Mouse (Mus musculus) ES-Bruce4 (cell line): ENCODE results near the gene D430041D05Rik.

Source experiments
- CTCF ChIP-seq: IDR thresholded peaks from one replicate; pipeline ENCODE4 v1.8.1; 2011; ENCODE audit warnings: low read depth, low read length
- EP300 ChIP-seq: IDR thresholded peaks from 2 replicates; pipeline ENCODE4 v1.6.1; 2011; ENCODE audit warnings: low read depth, low read length; ENCODE audit not compliant: insufficient read depth
- POLR2A ChIP-seq: IDR thresholded peaks from one replicate; pipeline ENCODE4 v1.8.1; 2011; ENCODE audit warnings: low read length; ENCODE audit not compliant: insufficient read depth

DNA sequence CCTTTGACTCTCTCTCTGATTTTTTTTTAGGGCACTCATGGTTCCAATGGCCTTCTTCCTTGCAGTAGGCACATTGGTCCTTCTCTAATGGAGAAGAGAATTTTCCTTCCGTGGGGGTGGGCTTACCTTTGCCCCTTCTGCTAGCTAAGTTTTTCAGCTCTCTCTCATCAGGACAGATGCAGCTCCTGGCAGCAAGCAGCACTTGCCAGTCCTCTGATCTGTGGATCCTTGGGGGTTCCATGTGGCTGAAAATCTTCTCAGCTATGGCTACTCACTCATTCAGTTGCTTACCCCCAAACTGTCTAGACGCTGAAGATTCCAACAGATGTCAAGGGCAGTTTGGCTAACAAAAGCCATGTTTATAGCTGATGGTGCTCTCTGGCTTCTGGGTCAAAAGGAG lies 317.5 kb downstream of the D430041D05Rik start:
- TF ChIP-seq POLR2A (no peak), CTCF (no peak), EP300 (no peak)
